ENCODE assay signal across 7 mouse cellular contexts in genomic region chr4:150283993-150284392, GRCm38 (mm10). TPM values are rescaled to one million over a fixed set of nuclear protein-coding genes. Genes with fewer than 3 reads are reported as not detected.
DNase-seq lines count a peak whose midpoint lies in the region; ATAC-seq and TF ChIP-seq lines count a peak whose summit lies in the region.

No protein-coding gene starts in this region.

- no peak overlapping the region for H3K9ac ChIP-seq in CH12.LX (ENCODE audit: insufficient read depth, low read depth)
- peak overlapping the region; percentile 98 for H3K9ac ChIP-seq in forebrain, embryonic 14.5 days (ENCODE audit: low read length)
- H3K9ac ChIP-seq in kidney, embryonic 16.5 days (replicated peaks; ENCODE audit: low read length) = no peak overlapping the region
- peak overlapping the region; percentile 97 for H3K9ac ChIP-seq in midbrain, embryonic 12.5 days (replicated peaks)

- TF ChIP-seq EP300 in CH12.LX (IDR thresholded peaks at IDR 0.05; ENCODE audit: low read length) = no peak

- DNase-seq in CH12.LX (ENCODE audit: extremely low read depth) (peak; percentile 59), ES-CJ7 (ENCODE audit: low read depth, low spot score) (peak; percentile 45)
- DNase-seq in forebrain, embryonic 14.5 days (ENCODE audit: low spot score) = peak; percentile 86
- DNase-seq in thymus, adult 2 months = no peak
- no peak for DNase-seq in urinary bladder, adult 18-20 months (ENCODE audit: low spot score in 2 of 2)

- 1% methylated on average over 6 of the region's 6 CpGs for WGBS in forebrain, embryonic 14.5 days
- WGBS in kidney, embryonic 16.5 days = 8% methylated on average over 6 of the region's 6 CpGs
- 4% methylated on average over 6 of the region's 6 CpGs for WGBS in midbrain, embryonic 12.5 days
- 38% methylated on average over 6 of the region's 6 CpGs for WGBS in thymus, adult 2 months

- no peak overlapping the region for H3K27ac ChIP-seq in CH12.LX (ENCODE audit: insufficient read depth, low read depth)
- H3K27ac ChIP-seq in forebrain, embryonic 14.5 days (ENCODE audit: low read depth, low read length) = peak overlapping the region; percentile 53
- H3K27ac ChIP-seq in kidney, embryonic 16.5 days (ENCODE audit: low read length) = no peak overlapping the region
- peak overlapping the region; percentile 90 for H3K27ac ChIP-seq in midbrain, embryonic 12.5 days (replicated peaks)
- no peak overlapping the region for H3K27ac ChIP-seq in thymus, adult 2 months (ENCODE audit: control insufficient read depth, insufficient read depth, low read length)

- H3K27me3 ChIP-seq in CH12.LX (replicated peaks) = no peaks in the 10 kb centered on the region
- no peaks in the 10 kb centered on the region for H3K27me3 ChIP-seq in forebrain, embryonic 14.5 days (replicated peaks; ENCODE audit: control insufficient read depth, insufficient read depth, low read length)
- H3K27me3 ChIP-seq in kidney, embryonic 16.5 days (ENCODE audit: insufficient read depth, low read length) = no peaks in the 10 kb centered on the region
- H3K27me3 ChIP-seq in midbrain, embryonic 12.5 days = no peaks in the 10 kb centered on the region
- no peaks in the 10 kb centered on the region for H3K27me3 ChIP-seq in thymus, adult 2 months (ENCODE audit: control insufficient read depth, insufficient read depth, low read length)

- dilution Hi-C loops in CH12.LX (cut with MboI; ENCODE audit: extremely low pct_ligation_motif_present, extremely low pct_unique_long_range_greater_than_20kb, low sequenced_read_pairs) = no loop called here

- H3K79me2 ChIP-seq in CH12.LX (replicated peaks; ENCODE audit: control insufficient read depth, extremely low read depth, insufficient read depth, poor library complexity, severe bottlenecking) = peaks cover 27% of the 10 kb centered on the region

- no peaks in the 10 kb centered on the region for H3K36me3 ChIP-seq in CH12.LX (replicated peaks in 1 of 2; ENCODE audit: control insufficient read depth in 1 of 2, insufficient read depth in 1 of 2, low read length in 1 of 2)
- no peaks in the 10 kb centered on the region for H3K36me3 ChIP-seq in forebrain, embryonic 14.5 days (ENCODE audit: control insufficient read depth, insufficient read depth, low read length)
- H3K36me3 ChIP-seq in kidney, embryonic 16.5 days (ENCODE audit: insufficient read depth, low read length) = no peaks in the 10 kb centered on the region
- H3K36me3 ChIP-seq in midbrain, embryonic 12.5 days = no peaks in the 10 kb centered on the region
- H3K36me3 ChIP-seq in thymus, adult 2 months (ENCODE audit: control insufficient read depth, insufficient read depth, low read length) = no peaks in the 10 kb centered on the region

- TF ChIP-seq POLR2A in CH12.LX (IDR thresholded peaks at IDR 0.05; ENCODE audit: low read depth, low read length) = no peak
- no peak for TF ChIP-seq POLR2A in thymus, adult 2 months (IDR thresholded peaks at IDR 0.05; ENCODE audit: control insufficient read depth, extremely low read depth, insufficient read depth, low read length, poor library complexity)

- no peak overlapping the region for H3K4me3 ChIP-seq in CH12.LX (replicated peaks in 1 of 3; ENCODE audit: low read depth in 2 of 3, low read length in 2 of 3, poor library complexity in 1 of 3)
- peak overlapping the region; percentile 100 for H3K4me3 ChIP-seq in forebrain, embryonic 14.5 days (ENCODE audit: low read depth, low read length)
- peak overlapping the region; percentile 98; the same call in 1 of the 2 replicates for H3K4me3 ChIP-seq in kidney, embryonic 16.5 days (ENCODE audit: low read length)
- peak overlapping the region; percentile 96 for H3K4me3 ChIP-seq in midbrain, embryonic 12.5 days
- H3K4me3 ChIP-seq in thymus, adult 2 months (ENCODE audit: control insufficient read depth, insufficient read depth, low read length) = no peak overlapping the region

- peak; percentile 32 for TF ChIP-seq RAD21 in CH12.LX (IDR thresholded peaks at IDR 0.05; ENCODE audit: low read depth, low read length)

- no peak for ATAC-seq in forebrain, embryonic 14.5 days
- ATAC-seq in kidney, embryonic 16.5 days (ENCODE audit: low FRiP score, low TSS enrichment) = no peak
- no peak for ATAC-seq in midbrain, embryonic 12.5 days (ENCODE audit: low FRiP score, low read depth)

- in situ Hi-C loops in CH12.LX (cut with MboI; ENCODE audit: low pct_ligation_motif_present, low pct_unique_long_range_greater_than_20kb, low sequenced_read_pairs) = no loop called here

- H3K4me2 ChIP-seq in CH12.LX (ENCODE audit: insufficient read depth, low read depth, poor library complexity, severe bottlenecking) = peak overlapping the region; percentile 59; the same call in 1 of the 2 replicates
- H3K4me2 ChIP-seq in forebrain, embryonic 14.5 days (ENCODE audit: low read length) = peak overlapping the region; percentile 80
- H3K4me2 ChIP-seq in kidney, embryonic 16.5 days (replicated peaks; ENCODE audit: low read depth, low read length) = peak overlapping the region; percentile 56
- H3K4me2 ChIP-seq in midbrain, embryonic 12.5 days (replicated peaks) = peak overlapping the region; percentile 68

- peaks cover 5 to 26% of the 10 kb centered on the region in 2 experiments for H3K4me1 ChIP-seq in CH12.LX (ENCODE audit: control insufficient read depth in 1 of 2, insufficient read depth in 2 of 2)
- H3K4me1 ChIP-seq in forebrain, embryonic 14.5 days (ENCODE audit: control insufficient read depth, insufficient read depth, low read length) = peaks cover 17% of the 10 kb centered on the region; the same call in 1 of the 2 replicates
- H3K4me1 ChIP-seq in kidney, embryonic 16.5 days (ENCODE audit: insufficient read depth, low read length) = peaks cover 37% of the 10 kb centered on the region
- peaks cover 27% of the 10 kb centered on the region for H3K4me1 ChIP-seq in midbrain, embryonic 12.5 days
- H3K4me1 ChIP-seq in thymus, adult 2 months (replicated peaks; ENCODE audit: control insufficient read depth, insufficient read depth, low read length) = peaks cover 4% of the 10 kb centered on the region; the same call in 1 of the 2 replicates

- H3K9me3 ChIP-seq in CH12.LX (replicated peaks; ENCODE audit: low read length) = no peaks in the 10 kb centered on the region
- no peaks in the 10 kb centered on the region for H3K9me3 ChIP-seq in forebrain, embryonic 14.5 days (replicated peaks; ENCODE audit: control insufficient read depth, low read length)
- no peaks in the 10 kb centered on the region for H3K9me3 ChIP-seq in kidney, embryonic 16.5 days (ENCODE audit: low read length)
- no peaks in the 10 kb centered on the region for H3K9me3 ChIP-seq in midbrain, embryonic 12.5 days

- peak in 1 of 2 experiments; percentile 67; a peak in 2 of 4 replicates for TF ChIP-seq CTCF in CH12.LX (conservative IDR thresholded peaks at IDR 0.05 in 1 of 2, IDR thresholded peaks at IDR 0.05 in 1 of 2; ENCODE audit: low read depth in 2 of 2, low read length in 2 of 2)
- no peak for TF ChIP-seq CTCF in thymus, adult 2 months (IDR thresholded peaks at IDR 0.05; ENCODE audit: borderline replicate concordance, control insufficient read depth, extremely low read depth, insufficient read depth, low read length, poor library complexity)

TF ChIP-seq in CH12.LX, 34 proteins besides CTCF, POLR2A, EP300 and RAD21:
- TF ChIP-seq MAX (IDR thresholded peaks at IDR 0.05; ENCODE audit: low read length) (peak; percentile 51; the same call in 1 of the 2 replicates), MYC (IDR thresholded peaks at IDR 0.05; ENCODE audit: low read depth, low read length) (peak; percentile 62; the same call in 1 of the 2 replicates), TBP (conservative IDR thresholded peaks at IDR 0.05; ENCODE audit: low read depth, low read length) (no peak), SMC3 (IDR thresholded peaks at IDR 0.05; ENCODE audit: low read depth, low read length) (peak; percentile 47), CHD2 (IDR thresholded peaks at IDR 0.05; ENCODE audit: low read length) (peak; percentile 89)

RNA-seq across cellular contexts. Expression of gene Rere, which starts 2.5 kb away (rescaled TPM):
- total RNA-seq in CH12.LX (2012; rRNA removed) (8.2 and 8.7 TPM in 2 replicates), CH12.LX (2014; rRNA removed) (3.1 and 3.4 TPM in 2 replicates)
- polyA plus RNA-seq in CH12.LX (2012; ENCODE audit: insufficient read length, low read depth) = 28.2 and 36.5 TPM in 2 replicates
- polyA plus RNA-seq in forebrain, embryonic 14.5 days (2014; fragmentation: Nextera tagmentation; extraction: Ambion mirVana) = 21.2 and 25.1 TPM in 2 replicates
- 30.7 and 40.6 TPM in 2 replicates for polyA plus RNA-seq in kidney, embryonic 16.5 days (2015; fragmentation: Nextera tagmentation; extraction: Ambion mirVana)
- polyA plus RNA-seq in midbrain, embryonic 12.5 days (2016; fragmentation: Nextera tagmentation; extraction: Ambion mirVana) = 50.7 and 59.1 TPM in 2 replicates
- 52.5 and 62.1 TPM in 2 replicates for polyA plus RNA-seq in thymus, adult 2 months (2012; rRNA removed)

RNA-seq across cellular contexts. Expression of gene Eno1, which starts 47.5 kb away (rescaled TPM):
- total RNA-seq in CH12.LX (2012; rRNA removed) (1,210 and 1,985 TPM in 2 replicates), CH12.LX (2014; rRNA removed) (903 and 1,109 TPM in 2 replicates)
- polyA plus RNA-seq in CH12.LX (2012; ENCODE audit: insufficient read length, low read depth) = 1,272 and 1,619 TPM in 2 replicates
- 958 and 988 TPM in 2 replicates for polyA plus RNA-seq in forebrain, embryonic 14.5 days (2014; fragmentation: Nextera tagmentation; extraction: Ambion mirVana)
- 1,990 and 2,045 TPM in 2 replicates for polyA plus RNA-seq in kidney, embryonic 16.5 days (2015; fragmentation: Nextera tagmentation; extraction: Ambion mirVana)
- polyA plus RNA-seq in midbrain, embryonic 12.5 days (2016; fragmentation: Nextera tagmentation; extraction: Ambion mirVana) = 1,057 and 1,083 TPM in 2 replicates
- 296 and 344 TPM in 2 replicates for polyA plus RNA-seq in thymus, adult 2 months (2012; rRNA removed)

Comparison
In these comparisons a context has a peak if more than half of its experiments do, and no peak if none do; other contexts are left out.
1. DNase-seq: peak in CH12.LX (single experiment), ES-CJ7 (single experiment) and forebrain, embryonic 14.5 days (single experiment); none in thymus, adult 2 months (single experiment) and urinary bladder, adult 18-20 months (0 of 2).
2. H3K27ac ChIP-seq: peak in forebrain, embryonic 14.5 days (single experiment) and midbrain, embryonic 12.5 days (single experiment); none in CH12.LX (single experiment), kidney, embryonic 16.5 days (single experiment) and thymus, adult 2 months (single experiment).
3. H3K4me3 ChIP-seq: peak in forebrain, embryonic 14.5 days (single experiment), kidney, embryonic 16.5 days (single experiment) and midbrain, embryonic 12.5 days (single experiment); none in CH12.LX (0 of 3) and thymus, adult 2 months (single experiment).
4. H3K9ac ChIP-seq: peak in forebrain, embryonic 14.5 days (single experiment) and midbrain, embryonic 12.5 days (single experiment); none in CH12.LX (single experiment) and kidney, embryonic 16.5 days (single experiment).
5. Peak in every context shown above with its lines, with median percentiles within 50 percentile points of each other: H3K4me2 ChIP-seq.